Mouse (Mus musculus) MEL (cell line): ENCODE measurements around the gene Crat.

ENCODE experiments used
- EP300 ChIP-seq, 2 experiments: IDR thresholded peaks; 2 replicates each; pipeline ENCODE4 v1.6.1; 2011; ENCODE audit warnings: improper control_type of control experiment in 2 of 2, low read length in 2 of 2, low read depth in 1 of 2, mild to moderate bottlenecking in 1 of 2
- MYC ChIP-seq: IDR thresholded peaks from 2 replicates; pipeline ENCODE4 v1.6.1; 2011; ENCODE audit warnings: low read depth, mild to moderate bottlenecking, low read length, improper control_type of control experiment, moderate library complexity

GRCm38 (mm10) chr2:30403870-30404269, 11.7 kb downstream of the Crat start:
- no peak for TF ChIP-seq MYC
- TF ChIP-seq EP300 (IDR thresholded peaks at IDR 0.05; ENCODE audit: low read depth in 1 of 2, low read length in 2 of 2) = no peak
